Mouse (Mus musculus) myocyte (in vitro differentiated cells): ENCODE data around the gene Ehf.

Source experiments
- E2F4 ChIP-seq: IDR thresholded peaks from one replicate; pipeline ENCODE4 v1.6.1; 2011; ENCODE audit warnings: mild to moderate bottlenecking, control low read depth, moderate library complexity; ENCODE audit not compliant: insufficient read depth
- MYOG ChIP-seq, 3 experiments: IDR thresholded peaks; one replicate each; pipeline ENCODE4 v1.6.1; 2011; ENCODE audit warnings: control low read depth in 2 of 3, low read depth in 2 of 3, mild to moderate bottlenecking in 2 of 3; ENCODE audit not compliant: insufficient read length in 2 of 3, control insufficient read depth in 1 of 3, insufficient read depth in 1 of 3
- POLR2A ChIP-seq: IDR thresholded peaks from one replicate; pipeline ENCODE4 v1.6.1; 2011; ENCODE audit warnings: low read depth, mild to moderate bottlenecking, control low read depth, moderate library complexity; ENCODE audit not compliant: insufficient read length
- TCF12 ChIP-seq: IDR thresholded peaks from one replicate; pipeline ENCODE4 v1.6.1; 2011; ENCODE audit warnings: mild to moderate bottlenecking, control low read depth; ENCODE audit not compliant: poor library complexity, insufficient read depth, severe bottlenecking
- USF1 ChIP-seq: IDR thresholded peaks from one replicate; pipeline ENCODE4 v1.6.1; 2011; ENCODE audit warnings: low read depth, mild to moderate bottlenecking, control low read depth, moderate library complexity

GRCm38 (mm10) chr2:103279927-103280326 is 23.2 kb downstream of the Ehf start:
- TF ChIP-seq E2F4 (no peak), POLR2A (no peak), TCF12 (no peak), USF1 (no peak), MYOG (IDR thresholded peaks at IDR 0.05; ENCODE audit: control insufficient read depth in 1 of 3, insufficient read depth in 1 of 3, insufficient read length in 2 of 3, low read depth in 2 of 3) (no peak)
